8 mouse cellular contexts compared by ENCODE assay signal in the genomic region with DNA sequence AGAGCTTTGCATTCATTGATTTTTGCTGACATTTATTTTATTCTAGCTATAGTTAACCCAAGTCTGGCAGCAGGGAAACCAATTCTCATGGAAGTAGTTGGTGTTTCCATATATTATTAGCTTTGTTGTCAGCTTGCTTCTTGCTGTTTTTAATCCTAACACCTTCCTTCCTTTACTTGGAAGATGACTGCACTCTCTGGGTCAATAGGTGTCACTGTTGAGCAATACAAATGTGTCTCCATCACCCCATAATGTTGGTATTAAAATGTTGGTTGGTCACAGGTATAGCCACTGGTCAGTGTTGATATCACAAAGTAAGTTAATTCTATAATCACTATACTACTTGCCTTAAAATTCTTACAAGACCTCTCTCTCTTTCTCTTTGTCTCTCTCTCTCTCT.
DNase-seq lines count a peak whose midpoint lies in the region.

No protein-coding gene starts in this region.

- DNase-seq in cerebellum, postnatal 10 days = peak; percentile 47 to 58
- no peak for DNase-seq in cerebellum, postnatal 36 days
- peak; percentile 7 for DNase-seq in layer of hippocampus, adult 11-12 months (ENCODE audit: low spot score)
- DNase-seq in layer of hippocampus, adult 8-10 months (ENCODE audit: low spot score in 2 of 2) = no peak
- DNase-seq in A20 (ENCODE audit: low read depth, low spot score) = peak; percentile 37
- peak; percentile 61 for DNase-seq in embryo, embryonic 10 days (ENCODE audit: low spot score)
- DNase-seq in neural tube, embryonic 10.5 days (ENCODE audit: extremely low spot score, low spot score) = no peak
- no peak for DNase-seq in urinary bladder, postnatal 4 days (ENCODE audit: low spot score in 2 of 2)

Comparison
In these comparisons a context has a peak if more than half of its experiments do, and no peak if none do; other contexts are left out.
1. DNase-seq: peak in cerebellum, postnatal 10 days (2 of 2), layer of hippocampus, adult 11-12 months (single experiment), A20 (single experiment) and embryo, embryonic 10 days (single experiment); none in cerebellum, postnatal 36 days (0 of 2), layer of hippocampus, adult 8-10 months (0 of 2), neural tube, embryonic 10.5 days (single experiment) and urinary bladder, postnatal 4 days (0 of 2).